Comparison of ENCODE assay signal across 10 mouse cellular contexts in genomic region chr4:82504015-82504283, GRCm38 (mm10).
DNase-seq lines count a peak whose midpoint lies in the region; ATAC-seq and TF ChIP-seq lines count a peak whose summit lies in the region.
"Had no signal": no experiment of that assay in that cellular context is flagged by ENCODE, and none has a peak within 500 bp of the region (broad histone marks: within the 10 kb centered on the region; RNA-seq: fewer than 3 reads in every experiment).

No protein-coding gene starts in this region.

- DNase-seq in kidney, postnatal 0 days (ENCODE audit: low spot score), result no peak
- no peak for DNase-seq in kidney, adult 18-20 months
- no peak for DNase-seq in embryonic facial prominence, embryonic 14.5 days (ENCODE audit: low spot score)
- no peak for DNase-seq in spleen, postnatal 4 days (ENCODE audit: low spot score in 2 of 2)
- DNase-seq in frontal cortex, postnatal 36 days (ENCODE audit: low spot score in 2 of 2), result no peak

- H3K9me3 ChIP-seq in kidney, postnatal 0 days (replicated peaks; ENCODE audit: low read length), result no peaks in the 10 kb centered on the region
- no peaks in the 10 kb centered on the region for H3K9me3 ChIP-seq in embryonic facial prominence, embryonic 14.5 days (ENCODE audit: control insufficient read depth, low read length)
- H3K9me3 ChIP-seq in intestine, embryonic 15.5 days, result no peaks in the 10 kb centered on the region
- H3K9me3 ChIP-seq in neural tube, embryonic 12.5 days, result no peaks in the 10 kb centered on the region
- H3K9me3 ChIP-seq: megakaryocyte, embryonic 14.5 days had no signal

- no peak for TF ChIP-seq CTCF in kidney, postnatal 0 days (IDR thresholded peaks at IDR 0.05; ENCODE audit: low read depth)

- H3K27me3 ChIP-seq in kidney, postnatal 0 days (ENCODE audit: insufficient read depth, low read length), result no peaks in the 10 kb centered on the region; the same call in 1 of the 2 replicates
- H3K27me3 ChIP-seq in embryonic facial prominence, embryonic 14.5 days (replicated peaks; ENCODE audit: control insufficient read depth, insufficient read depth, low read length), result no peaks in the 10 kb centered on the region
- H3K27me3 ChIP-seq in intestine, embryonic 15.5 days (replicated peaks), result no peaks in the 10 kb centered on the region
- no peaks in the 10 kb centered on the region for H3K27me3 ChIP-seq in neural tube, embryonic 12.5 days (replicated peaks)
- H3K27me3 ChIP-seq: Patski had no signal

- peak overlapping the region; percentile 87 for H3K4me2 ChIP-seq in kidney, postnatal 0 days (ENCODE audit: low read length)
- H3K4me2 ChIP-seq in embryonic facial prominence, embryonic 14.5 days (ENCODE audit: low read depth, low read length), result peak overlapping the region; percentile 89
- H3K4me2 ChIP-seq in intestine, embryonic 15.5 days (replicated peaks), result peak overlapping the region; percentile 97
- peak overlapping the region; percentile 92 for H3K4me2 ChIP-seq in neural tube, embryonic 12.5 days (replicated peaks)

- H3K4me3 ChIP-seq in kidney, postnatal 0 days (replicated peaks; ENCODE audit: low read depth, low read length), result peak overlapping the region; percentile 77
- peak overlapping the region; percentile 88 for H3K4me3 ChIP-seq in embryonic facial prominence, embryonic 14.5 days (ENCODE audit: low read depth, low read length)
- H3K4me3 ChIP-seq in intestine, embryonic 15.5 days (replicated peaks), result peak overlapping the region; percentile 95
- H3K4me3 ChIP-seq in neural tube, embryonic 12.5 days, result peak overlapping the region; percentile 81
- H3K4me3 ChIP-seq: megakaryocyte, embryonic 14.5 days had no signal

- WGBS in kidney, postnatal 0 days, result 2% methylated on average over 10 of the region's 10 CpGs
- under 1% methylated on average over 10 of the region's 10 CpGs for WGBS in embryonic facial prominence, embryonic 14.5 days
- under 1% methylated on average over 10 of the region's 10 CpGs for WGBS in intestine, embryonic 15.5 days
- WGBS in neural tube, embryonic 12.5 days, result 2% methylated on average over 10 of the region's 10 CpGs

- no peaks in the 10 kb centered on the region for H3K36me3 ChIP-seq in kidney, postnatal 0 days (ENCODE audit: insufficient read depth, low read length)
- H3K36me3 ChIP-seq in embryonic facial prominence, embryonic 14.5 days (ENCODE audit: control insufficient read depth, insufficient read depth, low read length), result no peaks in the 10 kb centered on the region
- no peaks in the 10 kb centered on the region for H3K36me3 ChIP-seq in intestine, embryonic 15.5 days
- H3K36me3 ChIP-seq in neural tube, embryonic 12.5 days, result no peaks in the 10 kb centered on the region

- H3K4me1 ChIP-seq in kidney, postnatal 0 days (replicated peaks; ENCODE audit: insufficient read depth, low read length), result no peaks in the 10 kb centered on the region
- H3K4me1 ChIP-seq in embryonic facial prominence, embryonic 14.5 days (ENCODE audit: control insufficient read depth, insufficient read depth, low read length), result peaks cover 33% of the 10 kb centered on the region
- H3K4me1 ChIP-seq in intestine, embryonic 15.5 days (replicated peaks), result peaks cover 16% of the 10 kb centered on the region; the same call in 1 of the 2 replicates
- peaks cover 31% of the 10 kb centered on the region for H3K4me1 ChIP-seq in neural tube, embryonic 12.5 days

- H3K27ac ChIP-seq in kidney, postnatal 0 days, result peak overlapping the region; percentile 99
- peak overlapping the region; percentile 100 for H3K27ac ChIP-seq in embryonic facial prominence, embryonic 14.5 days (replicated peaks; ENCODE audit: low read depth, low read length)
- peak overlapping the region; percentile 100 for H3K27ac ChIP-seq in intestine, embryonic 15.5 days
- no peak overlapping the region for H3K27ac ChIP-seq in neural tube, embryonic 12.5 days

- ATAC-seq in kidney, postnatal 0 days (replicated peaks; ENCODE audit: low FRiP score, low read depth), result no peak
- no peak for ATAC-seq in embryonic facial prominence, embryonic 14.5 days (ENCODE audit: low read depth)
- ATAC-seq in intestine, embryonic 15.5 days, result no peak
- ATAC-seq in neural tube, embryonic 12.5 days (ENCODE audit: low FRiP score, low read depth), result no peak
- no peak for ATAC-seq in frontal cortex, adult (ENCODE audit: low TSS enrichment)
- ATAC-seq: Patski had no signal

- peak overlapping the region; percentile 83 for H3K9ac ChIP-seq in kidney, postnatal 0 days (ENCODE audit: low read depth, low read length)
- H3K9ac ChIP-seq in embryonic facial prominence, embryonic 14.5 days (ENCODE audit: low read depth, low read length), result peak overlapping the region; percentile 100
- H3K9ac ChIP-seq in intestine, embryonic 15.5 days, result peak overlapping the region; percentile 99
- peak overlapping the region; percentile 94 for H3K9ac ChIP-seq in neural tube, embryonic 12.5 days
